Mouse (Mus musculus): ENCODE results near the gene Appl1. TPM values are rescaled to one million over a fixed set of nuclear protein-coding genes. Genes with fewer than 3 reads are reported as not detected.

Gene Appl1
- polyA plus RNA-seq (2021; fragmentation: Nextera tagmentation), result 88.1 and 89.3 TPM in 2 replicates
- long read RNA-seq, experiment 1, full-length matches to known transcripts, result 19 of 129 reads
- long read RNA-seq, experiment 1, partial matches to known transcripts, result 88 of 129 reads
- long read RNA-seq, experiment 1, other reads (novel, unspliced or antisense), result 22 of 129 reads
- long read RNA-seq, experiment 2, full-length matches to known transcripts, result 171 of 324 reads
- long read RNA-seq, experiment 2, partial matches to known transcripts, result 63 of 324 reads
- long read RNA-seq, experiment 2, other reads (novel, unspliced or antisense), result 90 of 324 reads

GRCm38 (mm10) chr14:26971106-26971789 is at the start of gene Appl1:
Gene Appl1 (minus strand): TSS chr14:26971232.

GRCm38 (mm10) chr14:26994211-26994741 is 23.2 kb upstream of the Appl1 start, which contains the start of gene Hesx1:
Gene Hesx1 (plus strand): TSS chr14:26994416.

GRCm38 (mm10) chr14:26894392-26894791 is 76.6 kb downstream of the Appl1 start, which contains the start of gene Asb14:
Gene Asb14 (plus strand): TSS chr14:26894557.

Other genes with a start within 250 kb of the Appl1 start
- 0.14 TPM in 1 of 2 replicates, not detected in the other for gene Asb14, start 76.7 kb downstream of the Appl1 start, polyA plus RNA-seq (2021; fragmentation: Nextera tagmentation)
- gene Hesx1, start 23.2 kb upstream of the Appl1 start, polyA plus RNA-seq (2021; fragmentation: Nextera tagmentation), result not detected in 2 replicates
- 1.2 and 1.5 TPM in 2 replicates for gene Il17rd, start 67.7 kb upstream of the Appl1 start, polyA plus RNA-seq (2021; fragmentation: Nextera tagmentation)
- 22.1 TPM in 2 replicates for gene Arhgef3, start 143.7 kb upstream of the Appl1 start, polyA plus RNA-seq (2021; fragmentation: Nextera tagmentation)

All from layer of hippocampus, adult 6 months (tissue).